Mouse (Mus musculus): ENCODE measurements at regions not wholly inside any gene's neighbourhood (a gene's known extent, or its start where the extent isn't known, plus 50 kb on each side); places are given as distances from the start of the nearest gene placed in this dataset.

- TF ChIP-seq CTCF (IDR thresholded peaks at IDR 0.05; ENCODE audit: control insufficient read depth, insufficient read depth, insufficient replicate concordance, low read depth, low read length), result no peak
- TF ChIP-seq POLR2A (IDR thresholded peaks at IDR 0.05; ENCODE audit: control insufficient read depth, low read depth, low read length), result no peak
These were observed 71.8 kb upstream of the Mmadhc start for GRCm38 (mm10) chr2:50368351-50368750.

All from testis, adult 2 months (tissue).